Mouse (Mus musculus): ENCODE results near the gene Chrne.

- no peak for TF ChIP-seq POLR2A (IDR thresholded peaks at IDR 0.05; ENCODE audit: borderline replicate concordance, extremely low read depth, low read depth, low read length)
- TF ChIP-seq CTCF (IDR thresholded peaks at IDR 0.05; ENCODE audit: insufficient read depth, low read length) = no peak
These were observed 27.3 kb downstream of the Chrne start for GRCm38 (mm10) chr11:70591733-70592132.

Data from lung, adult 2 months (tissue).